Mouse (Mus musculus): ENCODE data around the gene Mmp2. TPM values are rescaled to one million over a fixed set of nuclear protein-coding genes. Genes with fewer than 3 reads are reported as not detected.
"Not testable (repeated sequence)": the region's sequence is repeated elsewhere in the genome, so short reads cannot be mapped to it uniquely, and the experiment has no call there.

The Mmp2 gene
- polyA plus RNA-seq, 1 experiment from 2014 or later, result 196 TPM

DNA sequence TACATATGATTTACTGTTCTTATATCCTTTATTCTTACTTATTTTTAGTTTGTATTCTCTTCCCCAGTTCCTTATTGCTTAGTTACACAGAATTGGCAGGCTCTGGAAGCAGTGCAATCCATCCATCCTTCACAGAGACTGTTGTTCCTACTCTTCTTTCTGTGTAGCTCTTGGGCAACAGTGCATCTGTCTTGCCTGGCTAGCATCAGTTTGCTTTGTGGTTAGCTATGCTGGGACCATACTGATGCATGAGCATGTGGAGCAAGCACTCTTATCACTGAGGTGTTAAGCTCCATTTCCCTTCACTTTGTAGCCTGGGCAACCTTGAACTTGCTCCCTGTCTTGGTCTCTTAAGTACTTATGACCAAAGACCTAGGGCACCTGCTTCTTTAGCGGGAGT lies 34.9 kb downstream of the Mmp2 start:
- Histone ChIP-seq H3K4me2 (ENCODE audit: low read length) (no peak overlapping the region), H3K27me3 (replicated peaks; ENCODE audit: control insufficient read depth, insufficient read depth, low read length) (no peaks in the 10 kb centered on the region), H3K36me3 (ENCODE audit: control insufficient read depth, insufficient read depth, low read length) (no peaks in the 10 kb centered on the region), H3K9me3 (ENCODE audit: control insufficient read depth, low read length) (no peaks in the 10 kb centered on the region), H3K4me3 (ENCODE audit: low read depth, low read length) (no peak overlapping the region), H3K27ac (ENCODE audit: low read depth) (no peak overlapping the region), H3K9ac (ENCODE audit: low read length) (no peak overlapping the region), H3K4me1 (replicated peaks; ENCODE audit: control insufficient read depth, insufficient read depth, low read length) (no peaks in the 10 kb centered on the region)
- no peak for ATAC-seq (replicated peaks; ENCODE audit: low FRiP score, low TSS enrichment, low read depth)
- no peak for DNase-seq (ENCODE audit: low spot score)
- 94% methylated on average over 1 of the region's 1 CpGs for WGBS

DNA sequence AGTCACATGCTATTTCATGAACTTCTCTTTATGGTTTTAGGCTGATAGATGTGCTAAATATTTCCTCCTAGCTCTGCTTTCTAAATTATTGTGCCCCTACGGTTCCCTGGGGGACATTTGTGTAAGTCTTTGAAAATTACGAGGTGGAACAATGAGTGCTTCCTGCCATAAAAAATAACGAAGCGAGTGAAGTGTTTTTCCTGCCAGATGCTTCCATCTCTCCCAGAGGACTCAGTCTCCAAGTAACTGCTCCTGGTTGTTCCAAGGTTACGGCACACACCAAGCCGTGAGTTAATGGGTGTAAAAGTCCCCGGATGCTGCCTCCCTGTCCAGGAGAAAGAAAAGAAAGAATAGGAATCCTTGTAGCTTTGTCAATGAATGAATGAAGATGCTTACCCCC lies 43.2 kb downstream of the Mmp2 start:
- Histone ChIP-seq H3K27ac (ENCODE audit: low read depth) (no peak overlapping the region), H3K36me3 (ENCODE audit: control insufficient read depth, insufficient read depth, low read length) (no peaks in the 10 kb centered on the region), H3K9me3 (ENCODE audit: control insufficient read depth, low read length) (no peaks in the 10 kb centered on the region), H3K4me1 (replicated peaks; ENCODE audit: control insufficient read depth, insufficient read depth, low read length) (no peaks in the 10 kb centered on the region), H3K9ac (ENCODE audit: low read length) (no peak overlapping the region), H3K4me3 (ENCODE audit: low read depth, low read length) (no peak overlapping the region), H3K27me3 (replicated peaks; ENCODE audit: control insufficient read depth, insufficient read depth, low read length) (no peaks in the 10 kb centered on the region), H3K4me2 (ENCODE audit: low read length) (no peak overlapping the region)
- WGBS, result 46% methylated on average over 7 of the region's 7 CpGs
- no peak for DNase-seq (ENCODE audit: low spot score)
- no peak for ATAC-seq (replicated peaks; ENCODE audit: low FRiP score, low TSS enrichment, low read depth)

GRCm38 (mm10) chr8:92872063-92872759 lies 45.1 kb downstream of the Mmp2 start:
- 75% methylated on average over 10 of the region's 10 CpGs for WGBS
- Histone ChIP-seq H3K27me3 (replicated peaks; ENCODE audit: control insufficient read depth, insufficient read depth, low read length) (no peaks in the 10 kb centered on the region), H3K9me3 (ENCODE audit: control insufficient read depth, low read length) (no peaks in the 10 kb centered on the region), H3K4me2 (ENCODE audit: low read length) (no peak overlapping the region), H3K9ac (ENCODE audit: low read length) (no peak overlapping the region), H3K4me1 (replicated peaks; ENCODE audit: control insufficient read depth, insufficient read depth, low read length) (no peaks in the 10 kb centered on the region), H3K4me3 (ENCODE audit: low read depth, low read length) (no peak overlapping the region), H3K36me3 (ENCODE audit: control insufficient read depth, insufficient read depth, low read length) (no peaks in the 10 kb centered on the region), H3K27ac (ENCODE audit: low read depth) (no peak overlapping the region)
- ATAC-seq (replicated peaks; ENCODE audit: low FRiP score, low TSS enrichment, low read depth) (no peak), DNase-seq (ENCODE audit: low spot score) (no peak)

DNA sequence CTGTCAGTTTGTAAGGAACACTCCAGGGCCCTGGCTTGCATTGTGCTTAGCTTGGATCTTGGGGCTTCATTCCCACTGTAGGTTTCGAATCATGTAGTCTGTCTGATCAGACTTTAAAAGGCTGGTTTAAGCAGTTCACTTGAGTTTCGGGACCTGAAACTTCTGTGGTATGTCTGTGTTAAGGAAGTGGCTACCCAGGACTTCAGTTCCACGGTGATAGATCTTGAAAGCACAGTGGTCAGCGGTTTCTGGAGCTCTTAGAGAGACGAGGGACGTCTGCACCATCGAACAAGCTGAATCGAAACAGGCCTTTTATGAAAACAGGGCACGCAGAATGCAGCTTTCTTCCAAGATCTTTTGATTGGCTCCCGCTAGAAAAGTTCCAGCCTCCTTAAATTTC lies 48.7 kb downstream of the Mmp2 start:
- H3K9ac ChIP-seq (ENCODE audit: low read length), result no peak overlapping the region
- DNase-seq (ENCODE audit: low spot score) (no peak), ATAC-seq (replicated peaks; ENCODE audit: low FRiP score, low TSS enrichment, low read depth) (no peak)
- no peaks in the 10 kb centered on the region for H3K4me1 ChIP-seq (replicated peaks; ENCODE audit: control insufficient read depth, insufficient read depth, low read length)
- H3K4me3 ChIP-seq (ENCODE audit: low read depth, low read length), result no peak overlapping the region
- H3K36me3 ChIP-seq (ENCODE audit: control insufficient read depth, insufficient read depth, low read length), result no peaks in the 10 kb centered on the region
- no peak overlapping the region for H3K27ac ChIP-seq (ENCODE audit: low read depth)
- peaks cover 5% of the 10 kb centered on the region; the same call in 1 of the 2 replicates for H3K9me3 ChIP-seq (ENCODE audit: control insufficient read depth, low read length)
- 86% methylated on average over 10 of the region's 10 CpGs for WGBS
- H3K27me3 ChIP-seq (replicated peaks; ENCODE audit: control insufficient read depth, insufficient read depth, low read length), result no peaks in the 10 kb centered on the region
- no peak overlapping the region for H3K4me2 ChIP-seq (ENCODE audit: low read length)

DNA sequence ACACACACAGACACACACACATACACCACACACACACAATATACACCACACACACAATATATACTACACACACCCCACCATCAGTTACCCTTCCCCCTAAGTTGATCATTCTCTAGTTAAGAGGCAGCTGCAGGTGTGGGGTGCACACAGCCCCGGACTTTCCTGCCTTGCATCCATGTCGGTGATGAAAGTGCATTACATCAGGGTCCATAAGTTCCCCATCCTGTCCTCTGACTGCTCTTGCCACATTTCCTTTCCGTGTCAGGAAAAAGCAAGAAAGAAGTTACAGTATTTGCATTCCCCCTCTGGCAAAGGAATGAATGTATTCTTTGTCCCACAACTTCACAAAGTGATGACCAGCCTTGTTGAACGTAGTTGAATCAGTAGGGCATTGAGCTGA lies 54.2 kb downstream of the Mmp2 start:
- Histone ChIP-seq H3K4me1 (replicated peaks; ENCODE audit: control insufficient read depth, insufficient read depth, low read length) (no peaks in the 10 kb centered on the region), H3K4me2 (ENCODE audit: low read length) (no peak overlapping the region), H3K9me3 (ENCODE audit: control insufficient read depth, low read length) (peaks cover 5% of the 10 kb centered on the region; the same call in 1 of the 2 replicates), H3K36me3 (ENCODE audit: control insufficient read depth, insufficient read depth, low read length) (no peaks in the 10 kb centered on the region), H3K4me3 (ENCODE audit: low read depth, low read length) (no peak overlapping the region), H3K9ac (ENCODE audit: low read length) (no peak overlapping the region), H3K27ac (ENCODE audit: low read depth) (no peak overlapping the region), H3K27me3 (replicated peaks; ENCODE audit: control insufficient read depth, insufficient read depth, low read length) (no peaks in the 10 kb centered on the region)
- no peak for ATAC-seq (replicated peaks; ENCODE audit: low FRiP score, low TSS enrichment, low read depth)
- WGBS, result 63% methylated on average over 4 of the region's 4 CpGs
- DNase-seq (ENCODE audit: low spot score), result no peak

GRCm38 (mm10) chr8:92883771-92884170 lies 56.7 kb downstream of the Mmp2 start:
- no peaks in the 10 kb centered on the region for H3K4me1 ChIP-seq (replicated peaks; ENCODE audit: control insufficient read depth, insufficient read depth, low read length)
- H3K27ac ChIP-seq (ENCODE audit: low read depth), result no peak overlapping the region

GRCm38 (mm10) chr8:92892216-92892615 lies 65.1 kb downstream of the Mmp2 start:
- not testable (repeated sequence) for H3K4me2 ChIP-seq (ENCODE audit: low read length); H3K4me3 ChIP-seq (ENCODE audit: low read depth, low read length); H3K27me3 ChIP-seq (replicated peaks; ENCODE audit: control insufficient read depth, insufficient read depth, low read length); H3K9ac ChIP-seq (ENCODE audit: low read length); H3K27ac ChIP-seq (ENCODE audit: low read depth); H3K9me3 ChIP-seq (ENCODE audit: control insufficient read depth, low read length); ATAC-seq (replicated peaks; ENCODE audit: low FRiP score, low TSS enrichment, low read depth); H3K36me3 ChIP-seq (ENCODE audit: control insufficient read depth, insufficient read depth, low read length); H3K4me1 ChIP-seq (replicated peaks; ENCODE audit: control insufficient read depth, insufficient read depth, low read length); DNase-seq (ENCODE audit: low spot score)
- WGBS, result 67% methylated on average over 3 of the region's 3 CpGs

More at GRCm38 (mm10) chr8:92883771-92884170, 56.7 kb downstream of the Mmp2 start:
- ATAC-seq (replicated peaks; ENCODE audit: low FRiP score, low TSS enrichment, low read depth) (no peak), DNase-seq (ENCODE audit: low spot score) (no peak)
- Histone ChIP-seq H3K4me3 (ENCODE audit: low read depth, low read length) (no peak overlapping the region), H3K27me3 (replicated peaks; ENCODE audit: control insufficient read depth, insufficient read depth, low read length) (no peaks in the 10 kb centered on the region), H3K9ac (ENCODE audit: low read length) (no peak overlapping the region), H3K4me2 (ENCODE audit: low read length) (no peak overlapping the region), H3K9me3 (ENCODE audit: control insufficient read depth, low read length) (peaks cover 5% of the 10 kb centered on the region; the same call in 1 of the 2 replicates), H3K36me3 (ENCODE audit: control insufficient read depth, insufficient read depth, low read length) (no peaks in the 10 kb centered on the region)
- 71% methylated on average over 2 of the region's 2 CpGs for WGBS

- Histone ChIP-seq H3K27ac (ENCODE audit: low read depth) (no peak overlapping the region), H3K4me1 (replicated peaks; ENCODE audit: control insufficient read depth, insufficient read depth, low read length) (no peaks in the 10 kb centered on the region), H3K4me3 (ENCODE audit: low read depth, low read length) (no peak overlapping the region), H3K36me3 (ENCODE audit: control insufficient read depth, insufficient read depth, low read length) (no peaks in the 10 kb centered on the region), H3K9me3 (ENCODE audit: control insufficient read depth, low read length) (no peaks in the 10 kb centered on the region), H3K27me3 (replicated peaks; ENCODE audit: control insufficient read depth, insufficient read depth, low read length) (no peaks in the 10 kb centered on the region), H3K9ac (ENCODE audit: low read length) (no peak overlapping the region), H3K4me2 (ENCODE audit: low read length) (no peak overlapping the region)
- DNase-seq (ENCODE audit: low spot score), result no peak
- WGBS, result 49% methylated on average over 2 of the region's 2 CpGs
- ATAC-seq (replicated peaks; ENCODE audit: low FRiP score, low TSS enrichment, low read depth), result no peak
Measured at GRCm38 (mm10) chr8:92893870-92894269, 66.8 kb downstream of the Mmp2 start.

GRCm38 (mm10) chr8:92895053-92895452 lies 68.0 kb downstream of the Mmp2 start:
- H3K27ac ChIP-seq (ENCODE audit: low read depth), result no peak overlapping the region
- ATAC-seq (replicated peaks; ENCODE audit: low FRiP score, low TSS enrichment, low read depth), result peak; percentile 66; the same call in 1 of the 2 replicates

More at GRCm38 (mm10) chr8:92895053-92895452, 68.0 kb downstream of the Mmp2 start:
- Histone ChIP-seq H3K36me3 (ENCODE audit: control insufficient read depth, insufficient read depth, low read length) (no peaks in the 10 kb centered on the region), H3K27me3 (replicated peaks; ENCODE audit: control insufficient read depth, insufficient read depth, low read length) (no peaks in the 10 kb centered on the region), H3K4me1 (replicated peaks; ENCODE audit: control insufficient read depth, insufficient read depth, low read length) (no peaks in the 10 kb centered on the region), H3K9ac (ENCODE audit: low read length) (no peak overlapping the region), H3K4me3 (ENCODE audit: low read depth, low read length) (no peak overlapping the region), H3K9me3 (ENCODE audit: control insufficient read depth, low read length) (no peaks in the 10 kb centered on the region), H3K4me2 (ENCODE audit: low read length) (no peak overlapping the region)
- DNase-seq (ENCODE audit: low spot score), result peak; percentile 53
- WGBS, result 78% methylated on average over 7 of the region's 7 CpGs

Measured in intestine, embryonic 14.5 days (tissue).